Mouse (Mus musculus) c-Kit-positive CD71-negative TER-119-negative erythroid progenitor cells, embryonic 14.5 days (primary cell): ENCODE results near the gene Hspa1l.
A peak's percentile ranks its signal among the peaks of the same experiment; 100 is the strongest.
"Not testable (repeated sequence)": the region's sequence is repeated elsewhere in the genome, so short reads cannot be mapped to it uniquely, and the experiment has no call there.

Experiments used
- DNase-seq: peaks from one replicate; pipeline ENCODE4 v3.0.0-alpha.2; 2013; ENCODE audit warnings: low read depth

Gene Hspa1l

GRCm38 (mm10) chr17:34977000-34977399 lies 4.5 kb downstream of the Hspa1l start:
- DNase-seq, result no peak

DNA sequence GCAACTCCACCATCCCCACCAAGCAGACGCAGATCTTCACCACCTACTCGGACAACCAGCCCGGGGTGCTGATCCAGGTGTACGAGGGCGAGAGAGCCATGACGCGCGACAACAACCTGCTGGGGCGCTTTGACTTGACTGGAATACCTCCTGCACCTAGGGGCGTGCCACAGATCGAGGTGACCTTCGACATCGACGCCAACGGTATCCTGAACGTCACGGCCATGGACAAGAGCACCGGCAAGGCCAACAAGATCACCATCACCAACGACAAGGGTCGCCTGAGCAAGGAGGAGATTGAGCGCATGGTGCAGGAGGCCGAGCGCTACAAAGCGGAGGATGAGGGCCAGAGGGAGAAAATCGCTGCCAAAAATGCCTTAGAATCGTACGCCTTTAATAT lies 5.7 kb downstream of the Hspa1l start:
- no peak for DNase-seq

DNA sequence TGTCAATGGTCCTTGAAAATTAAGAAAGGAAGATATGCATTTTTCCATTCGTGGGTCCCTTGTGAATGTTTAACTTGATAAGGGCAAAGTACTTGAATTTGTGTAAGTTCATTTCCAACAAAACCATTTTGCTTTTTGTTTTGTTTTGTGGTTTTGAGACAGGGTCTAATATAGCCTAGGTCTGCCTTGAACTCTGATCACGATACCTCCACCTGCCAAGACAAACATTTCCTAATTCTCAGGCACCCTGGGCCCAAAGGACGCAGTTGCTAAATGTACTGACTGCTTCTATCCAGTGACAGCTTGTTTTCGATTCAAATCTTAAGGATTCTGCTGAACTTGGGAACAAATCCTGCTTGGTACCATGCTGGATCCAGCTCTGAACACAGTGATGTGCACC lies 7.1 kb downstream of the Hspa1l start:
- DNase-seq, result no peak

DNA sequence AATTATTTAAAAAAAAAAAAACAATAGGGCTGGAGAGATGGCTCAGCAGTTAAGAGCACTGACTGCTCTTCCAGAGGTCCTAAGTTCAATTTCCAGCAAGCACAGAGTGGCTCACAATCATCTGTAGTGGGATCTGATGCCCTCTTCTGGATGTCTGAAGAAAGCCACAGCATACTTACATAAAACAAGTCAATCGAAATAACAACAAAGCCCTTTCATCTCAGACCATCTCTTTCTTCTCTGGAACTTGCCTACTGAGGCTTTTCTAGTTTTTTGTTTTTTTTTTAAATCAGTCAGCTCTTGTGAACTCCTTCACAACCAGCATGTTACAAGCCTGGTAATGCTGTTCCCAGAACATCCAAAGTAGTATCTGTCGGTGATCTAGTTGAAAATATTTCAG lies 8.2 kb downstream of the Hspa1l start:
- DNase-seq, result no peak

DNA sequence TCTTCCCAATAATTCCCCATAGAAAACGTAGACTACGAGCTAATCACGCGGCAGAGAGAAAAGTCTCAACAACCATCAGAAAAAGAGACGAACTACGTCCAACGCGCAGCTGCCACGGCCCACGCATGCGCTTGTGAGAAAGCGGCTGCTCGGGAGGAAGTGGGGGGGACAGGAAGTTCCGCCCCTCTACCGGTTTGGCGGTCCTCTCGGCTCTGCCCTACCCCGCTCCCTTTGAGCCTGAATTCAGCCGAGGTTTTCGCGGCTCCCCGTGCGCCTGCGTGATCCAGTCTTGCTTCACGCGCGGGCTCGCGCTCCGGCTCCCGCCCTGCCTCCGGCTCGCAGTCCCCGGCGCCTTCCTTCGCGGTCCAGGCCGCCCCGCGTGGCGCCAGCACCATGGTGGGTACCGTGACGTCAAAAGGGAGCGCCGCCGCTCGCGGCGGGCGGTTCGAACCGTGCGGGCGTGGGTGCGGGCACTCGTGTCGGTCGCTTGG lies 9.2 kb downstream of the Hspa1l start, which contains the start of gene Lsm2:
Gene Lsm2 (plus strand): TSS at position 173 of the 491 bp plus-strand sequence.
- DNase-seq, result peak; percentile 89

GRCm38 (mm10) chr17:34982328-34982727 lies 9.8 kb downstream of the Hspa1l start:
- DNase-seq, result no peak

DNA sequence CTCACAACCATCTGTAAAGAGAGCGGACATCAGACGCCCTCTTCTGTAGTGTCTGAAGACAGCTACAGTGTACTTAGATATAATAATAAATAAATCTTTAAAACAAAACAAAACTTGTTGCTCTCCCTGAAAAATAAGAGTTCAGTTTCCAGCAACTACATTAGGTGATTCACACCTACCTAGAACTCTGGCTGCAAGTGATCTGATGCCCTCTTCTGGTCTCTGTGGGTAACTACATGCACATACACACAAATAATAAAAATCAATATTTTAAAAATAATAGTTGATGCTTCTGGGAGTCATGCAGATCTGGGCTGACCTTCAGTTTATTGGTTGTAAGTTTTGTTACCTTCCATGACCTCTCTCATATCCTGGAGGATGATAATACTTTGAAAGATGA lies 11.7 kb downstream of the Hspa1l start:
- DNase-seq, result no peak

- no peak for DNase-seq
Observed at GRCm38 (mm10) chr17:34994751-34995150, 22.2 kb downstream of the Hspa1l start.

DNA sequence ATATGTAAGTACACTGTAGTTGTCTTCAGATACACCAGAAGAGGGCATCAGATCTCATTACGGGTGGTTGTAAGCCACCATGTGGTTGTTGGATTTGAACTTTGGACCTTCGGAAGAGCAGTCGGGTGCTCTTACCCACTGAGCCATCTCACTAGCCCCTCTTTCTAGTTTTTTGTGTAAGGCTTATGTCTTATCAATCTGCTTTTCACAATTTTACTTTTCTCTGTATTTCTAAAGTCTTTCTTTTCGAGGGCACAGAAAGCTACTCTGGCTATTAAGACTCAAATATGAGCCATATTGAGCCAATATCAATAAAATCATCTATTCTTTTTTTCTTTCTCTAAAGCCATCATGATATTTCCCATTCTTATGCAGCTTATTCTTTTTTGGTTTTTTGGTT lies 22.7 kb downstream of the Hspa1l start:
- not testable (repeated sequence) for DNase-seq

- not testable (repeated sequence) for DNase-seq
Observed at GRCm38 (mm10) chr17:34995927-34996326, 23.4 kb downstream of the Hspa1l start.

DNA sequence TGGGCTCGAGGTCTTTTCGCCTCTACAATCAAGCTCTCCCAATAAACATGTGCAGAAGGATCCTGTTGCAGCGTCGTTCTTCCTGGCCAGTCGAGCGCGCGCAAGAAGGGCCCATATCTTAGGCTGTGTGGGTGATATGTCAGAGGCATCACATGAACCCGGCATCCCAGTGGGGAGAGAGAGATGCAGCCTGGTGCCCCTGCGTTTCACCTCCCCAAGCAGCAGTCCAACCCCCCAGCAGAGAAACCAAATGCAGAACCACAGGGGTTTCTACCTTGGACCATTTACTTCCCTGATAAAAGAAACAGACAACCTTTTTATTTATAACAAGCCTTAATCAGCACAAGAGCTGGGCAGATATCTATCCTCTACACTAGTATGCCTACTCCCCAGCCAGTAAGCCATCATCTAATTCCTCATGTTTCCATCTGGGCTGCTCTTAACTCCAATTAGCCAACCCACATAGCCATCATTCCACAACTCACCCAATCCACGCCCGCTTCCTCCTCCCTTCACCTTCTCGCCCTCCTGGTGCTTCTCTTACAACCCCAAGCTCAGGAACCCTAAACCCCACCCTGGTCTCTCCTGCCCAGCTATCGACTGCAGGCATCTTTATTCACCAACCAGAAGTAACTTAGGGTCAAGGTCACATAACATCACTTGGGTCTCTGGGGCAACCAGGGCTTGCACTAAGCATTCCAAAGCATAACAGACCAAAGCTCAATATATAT lies 24.1 kb downstream of the Hspa1l start:
- DNase-seq, result no peak

DNA sequence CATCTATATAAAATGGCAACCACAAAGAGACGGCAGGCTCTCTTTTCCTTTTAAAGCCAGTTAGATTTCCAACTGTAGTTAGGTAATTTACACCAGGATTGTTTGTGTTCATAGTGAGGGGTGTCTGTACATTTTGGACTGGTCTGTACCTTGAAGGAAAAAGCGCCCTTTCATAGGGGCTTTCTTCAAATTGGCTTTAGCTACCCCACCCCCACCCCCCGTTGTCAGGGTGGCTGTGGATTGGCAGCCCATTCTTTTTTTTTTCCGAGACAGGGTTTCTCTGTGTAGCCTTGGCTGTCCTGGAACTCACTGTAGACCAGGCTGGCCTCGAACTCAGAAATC lies 24.6 kb downstream of the Hspa1l start:
- no peak for DNase-seq

DNA sequence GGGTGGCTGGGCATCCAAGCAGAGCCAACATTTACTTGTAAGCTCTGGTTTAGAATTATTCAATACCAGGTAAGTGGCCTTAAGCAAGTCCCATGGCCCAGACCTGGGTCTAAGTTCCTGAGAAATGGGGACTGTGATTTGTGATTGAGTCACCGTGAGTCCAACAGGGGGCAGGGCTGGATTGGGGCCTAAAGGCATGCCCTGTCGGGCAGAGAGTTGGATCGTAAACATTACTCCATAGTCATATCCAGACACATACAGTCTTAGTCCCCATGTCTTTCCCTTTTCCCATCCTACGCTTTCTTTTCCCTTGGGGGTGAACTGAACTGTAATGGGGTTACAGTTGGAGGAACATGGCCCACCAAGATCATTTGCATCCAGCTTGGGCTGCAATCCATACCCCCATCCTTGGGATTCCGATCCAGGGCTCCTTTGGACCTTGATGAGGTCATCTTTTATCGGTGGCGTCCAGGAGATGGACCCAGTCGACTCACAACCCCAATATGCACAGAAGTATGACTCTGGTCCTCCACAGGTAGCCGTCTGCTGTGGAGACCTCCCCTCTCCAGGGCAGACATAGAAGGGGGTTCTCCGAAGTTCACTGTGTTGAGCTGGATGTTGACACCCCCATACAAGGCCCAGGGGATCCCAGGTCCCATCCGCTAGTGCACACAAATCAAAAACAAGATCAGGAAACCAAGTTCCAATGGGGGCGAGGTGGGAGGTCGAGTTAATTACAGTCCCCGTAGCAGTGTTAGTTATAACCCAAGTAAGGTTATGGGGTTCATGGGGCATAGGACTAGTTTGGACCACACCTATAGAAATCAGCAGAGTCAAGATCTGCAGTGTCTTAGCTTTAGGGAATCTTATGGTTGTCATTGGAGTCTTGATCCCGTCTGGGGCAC lies 26.3 kb downstream of the Hspa1l start:
- DNase-seq, result no peak

DNA sequence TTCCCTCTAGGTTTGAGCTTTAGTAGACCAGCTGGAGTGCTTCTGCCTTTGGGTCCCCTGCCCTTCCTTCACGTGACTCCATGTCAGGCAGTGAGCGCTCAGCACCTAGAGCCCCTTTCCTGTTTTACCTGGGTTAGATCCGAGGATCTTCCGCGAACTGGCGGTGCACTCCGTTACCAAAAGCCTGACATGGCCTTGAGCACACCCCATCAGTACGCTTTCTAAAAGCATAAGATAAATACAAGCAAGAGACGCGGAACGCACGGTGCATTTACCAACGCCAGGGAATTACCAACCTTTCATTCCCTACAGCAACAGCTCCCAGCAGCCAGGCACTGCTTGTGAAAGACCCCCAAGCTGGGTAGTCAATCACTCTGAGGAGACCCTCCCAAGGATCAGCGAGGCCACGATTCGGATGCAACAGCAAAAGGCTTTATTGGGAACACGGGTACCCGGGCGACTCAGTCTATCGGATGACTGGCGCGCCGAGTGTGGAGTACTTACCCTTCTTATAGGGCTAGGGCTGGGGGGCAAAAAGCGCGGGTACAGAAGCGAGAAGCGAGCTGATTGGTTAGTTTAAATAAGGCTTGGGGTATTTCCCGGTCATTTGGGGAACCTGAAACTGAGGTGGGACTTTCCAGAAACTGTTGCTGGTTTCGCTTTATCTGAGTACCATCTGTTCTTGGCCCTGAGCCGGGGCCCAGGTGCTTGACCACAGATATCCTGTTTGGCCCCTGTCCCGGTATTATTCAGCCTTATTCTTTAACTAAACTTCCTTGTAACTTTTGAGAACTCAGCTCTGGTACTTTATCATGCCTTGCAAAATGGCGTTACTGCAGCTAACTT lies 27.6 kb downstream of the Hspa1l start:
- DNase-seq, result not testable (repeated sequence)

GRCm38 (mm10) chr17:35000717-35001451 lies 28.4 kb downstream of the Hspa1l start, which contains the start of gene Vars:
Vars (plus strand) TSS chr17:35000987.
- no peak for DNase-seq

- DNase-seq, result no peak
Observed at GRCm38 (mm10) chr17:35001452-35002152, 29.1 kb downstream of the Hspa1l start.

DNA sequence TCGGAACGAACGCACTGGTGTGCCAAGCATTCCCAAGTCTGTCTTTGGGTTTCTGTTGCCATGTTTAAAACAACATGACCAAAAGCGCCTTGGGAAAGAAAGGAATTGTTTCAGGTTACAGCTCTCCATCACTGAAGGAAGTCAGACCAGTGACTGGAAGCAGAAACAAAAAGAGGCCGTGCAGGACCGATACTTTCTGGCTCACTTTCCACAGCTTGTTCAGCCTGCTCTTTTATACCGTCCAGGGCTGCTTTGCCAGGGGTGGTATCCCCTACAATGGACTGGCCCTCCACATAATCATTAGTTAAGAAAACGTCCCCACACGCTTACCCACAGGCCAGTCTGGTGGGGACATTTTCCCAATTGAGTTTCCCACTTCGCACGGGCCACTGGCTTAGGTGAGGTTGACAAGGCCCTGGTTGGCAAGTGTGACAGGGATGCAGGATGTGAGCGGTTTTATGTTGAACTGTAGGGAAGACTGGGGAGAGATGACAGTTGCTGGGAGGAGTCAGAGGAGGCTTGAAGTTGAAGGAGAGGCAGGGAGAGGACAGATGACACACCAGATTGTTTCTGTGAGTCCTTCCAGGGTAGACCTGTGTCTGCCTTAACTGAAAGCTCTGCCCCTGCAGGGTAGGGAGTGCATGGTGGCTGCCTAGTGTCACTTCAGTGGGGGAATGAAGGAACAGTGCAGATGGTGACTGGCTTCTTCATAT lies 29.8 kb downstream of the Hspa1l start:
- no peak for DNase-seq

GRCm38 (mm10) chr17:35003022-35003838 lies 30.7 kb downstream of the Hspa1l start:
- DNase-seq, result no peak

GRCm38 (mm10) chr17:35004075-35004717 lies 31.7 kb downstream of the Hspa1l start:
- no peak for DNase-seq
